Comparison of ENCODE assay signal across 22 mouse cellular contexts in the genomic region with DNA sequence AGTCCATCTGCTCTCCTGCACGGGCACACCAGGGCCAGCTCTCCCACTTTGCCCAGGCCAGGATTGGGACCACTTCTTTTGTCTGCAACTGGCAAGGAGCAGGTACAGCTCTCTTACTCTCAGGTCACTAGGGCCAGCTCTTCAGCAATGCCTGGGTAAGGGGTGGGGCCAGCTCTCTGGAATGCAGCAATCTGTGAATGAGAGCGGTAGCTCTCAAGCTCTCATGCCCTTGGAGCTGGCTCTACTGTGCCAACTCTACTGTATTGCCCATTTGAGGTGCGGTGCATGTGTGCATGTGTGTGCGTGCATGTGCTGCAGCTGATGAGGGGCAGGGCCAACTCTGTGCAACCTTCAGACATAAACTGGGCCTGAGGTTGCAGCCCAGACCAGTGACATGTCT. TPM values are rescaled to one million over a fixed set of nuclear protein-coding genes. Genes with fewer than 3 reads are reported as not detected.
DNase-seq lines count a peak whose midpoint lies in the region; ATAC-seq lines count a peak whose summit lies in the region.
"Had no signal": no experiment of that assay in that cellular context is flagged by ENCODE, and none has a peak within 500 bp of the region (broad histone marks: within the 10 kb centered on the region; RNA-seq: fewer than 3 reads in every experiment).

No protein-coding gene starts in this region.

- H3K27ac ChIP-seq in heart, embryonic 14.5 days (replicated peaks in 1 of 2; ENCODE audit: control insufficient read depth in 1 of 2, insufficient read depth in 1 of 2, low read depth in 2 of 2, low read length in 2 of 2) = no peak overlapping the region
- H3K27ac ChIP-seq: embryonic facial prominence, embryonic 15.5 days; heart, embryonic 15.5 days; liver, embryonic 14.5 days had no signal

- peaks cover 0 to 2% of the 10 kb centered on the region in 2 experiments; a peak in 2 of 4 replicates for H3K4me1 ChIP-seq in heart, embryonic 14.5 days (ENCODE audit: control insufficient read depth in 2 of 2, insufficient read depth in 2 of 2, low read length in 2 of 2)
- no peaks in the 10 kb centered on the region for H3K4me1 ChIP-seq in megakaryocyte, embryonic 14.5 days
- H3K4me1 ChIP-seq: embryonic facial prominence, embryonic 15.5 days; heart, embryonic 15.5 days had no signal

- no peak overlapping the region for H3K9ac ChIP-seq in heart, embryonic 14.5 days (ENCODE audit: low read length)
- H3K9ac ChIP-seq: embryonic facial prominence, embryonic 15.5 days; heart, embryonic 15.5 days; liver, embryonic 14.5 days had no signal

- no peak for DNase-seq in heart, adult 8-10 months (ENCODE audit: low spot score)
- peak; percentile 66 for DNase-seq in lung, postnatal 25 days (ENCODE audit: low spot score)
- DNase-seq in layer of hippocampus, adult 18-20 months (ENCODE audit: low spot score in 2 of 2) = no peak
- no peak for DNase-seq in gastrocnemius, adult 18-20 months (ENCODE audit: low spot score)
- no peak for DNase-seq in cerebellum, adult 9-11 months
- DNase-seq: adrenal gland, postnatal 10 days; cerebellum, adult 18-20 months; cerebellum, postnatal 36 days; embryo, embryonic 11 days; gastrocnemius, postnatal 10 days; kidney, adult 2 months; kidney, postnatal 14 days; layer of hippocampus, postnatal 36 days; midbrain, embryonic 14.5 days; right cerebral cortex, postnatal 14 days had no signal

- no peaks in the 10 kb centered on the region for H3K36me3 ChIP-seq in heart, embryonic 14.5 days (ENCODE audit: control insufficient read depth, insufficient read depth, low read length)
- H3K36me3 ChIP-seq in megakaryocyte, embryonic 14.5 days (replicated peaks; ENCODE audit: low read length) = no peaks in the 10 kb centered on the region
- H3K36me3 ChIP-seq: embryonic facial prominence, embryonic 15.5 days; heart, embryonic 15.5 days had no signal

- H3K9me3 ChIP-seq in heart, embryonic 14.5 days (ENCODE audit: control insufficient read depth, low read length) = no peaks in the 10 kb centered on the region
- H3K9me3 ChIP-seq in megakaryocyte, embryonic 14.5 days = peaks cover 4% of the 10 kb centered on the region; the same call in 1 of the 2 replicates
- H3K9me3 ChIP-seq: embryonic facial prominence, embryonic 15.5 days; heart, embryonic 15.5 days had no signal

- no peak overlapping the region for H3K4me3 ChIP-seq in heart, embryonic 14.5 days (ENCODE audit: control insufficient read depth in 1 of 2, insufficient read depth in 1 of 2, low read depth in 1 of 2, low read length in 2 of 2)
- peak overlapping the region; percentile 42 for H3K4me3 ChIP-seq in megakaryocyte, embryonic 14.5 days (replicated peaks)
- H3K4me3 ChIP-seq: embryonic facial prominence, embryonic 15.5 days; heart, embryonic 15.5 days had no signal

- WGBS in heart, embryonic 14.5 days = 65% methylated on average over 4 of the region's 4 CpGs

- no peak overlapping the region for H3K4me2 ChIP-seq in heart, embryonic 14.5 days (ENCODE audit: low read length)
- H3K4me2 ChIP-seq: embryonic facial prominence, embryonic 15.5 days; heart, embryonic 15.5 days had no signal

- H3K27me3 ChIP-seq in heart, embryonic 14.5 days (ENCODE audit: control insufficient read depth, insufficient read depth, low read length) = no peaks in the 10 kb centered on the region
- H3K27me3 ChIP-seq in megakaryocyte, embryonic 14.5 days (replicated peaks) = peaks cover 4% of the 10 kb centered on the region
- H3K27me3 ChIP-seq: embryonic facial prominence, embryonic 15.5 days; heart, embryonic 15.5 days had no signal

- ATAC-seq in heart, embryonic 14.5 days (ENCODE audit: insufficient number of reproducible peaks, insufficient read depth, low FRiP score, low read depth) = 0 out of 2 replicates have a peak, but pooled peaks have one; percentile 43
- no peak for ATAC-seq in megakaryocyte, adult 5-6 weeks (ENCODE audit: poor library complexity, severe bottlenecking)
- ATAC-seq: forebrain, embryonic 14.5 days had no signal

RNA-seq across cellular contexts. Expression of a gene that starts 11.0 kb away (rescaled TPM):
- polyA plus RNA-seq in heart, embryonic 14.5 days (2014; fragmentation: Nextera tagmentation; extraction: Ambion mirVana) = 3.3 and 3.8 TPM in 2 replicates
- 1 to 10 TPM; 1.2 to 1.8 (median 1.5) TPM for total RNA-seq in heart, adult 8-10 months (2022)
- 0.20 and 1.4 TPM in 2 replicates for polyA plus RNA-seq in megakaryocyte, embryonic 14.5 days (2012; ENCODE audit: insufficient read depth, low replicate concordance)
- total RNA-seq in megakaryocyte, adult 5-6 weeks (2015) = 0.71 and 1.7 TPM in 2 replicates
- 0.84 and 1.1 TPM in 2 replicates for total RNA-seq in megakaryocyte, adult 5-6 weeks (2017)
- total RNA-seq in layer of hippocampus, adult 18-20 months (2021) = 100 to 1,000 TPM; 151 to 161 TPM
- total RNA-seq in gastrocnemius, adult 18-20 months (2021) = under 1 TPM; 0.73 to 0.76 TPM

RNA-seq across cellular contexts. Expression of a gene that starts 59.2 kb away (rescaled TPM):
- 85.2 and 86.9 TPM in 2 replicates for polyA plus RNA-seq in heart, embryonic 14.5 days (2014; fragmentation: Nextera tagmentation; extraction: Ambion mirVana)
- 1 to 10 TPM; 3.2 to 4.3 (median 3.9) TPM for total RNA-seq in heart, adult 8-10 months (2022)
- 16.5 and 21.6 TPM in 2 replicates for polyA plus RNA-seq in megakaryocyte, embryonic 14.5 days (2012; ENCODE audit: insufficient read depth, low replicate concordance)
- total RNA-seq in megakaryocyte, adult 5-6 weeks (2015) = 317 and 364 TPM in 2 replicates
- 152 and 156 TPM in 2 replicates for total RNA-seq in megakaryocyte, adult 5-6 weeks (2017)
- 1 to 10 TPM; 3.8 to 4.2 TPM for total RNA-seq in layer of hippocampus, adult 18-20 months (2021)
- total RNA-seq in gastrocnemius, adult 18-20 months (2021) = 1 to 10 TPM; 2.6 to 2.7 TPM

Comparison
In these comparisons a context has a peak if more than half of its experiments do, and no peak if none do; other contexts are left out.
1. RNA of a gene that starts 11.0 kb away (total RNA-seq): 151 to 161 TPM in layer of hippocampus, adult 18-20 months; 1.2 to 1.8 TPM in heart, adult 8-10 months, 0.71 to 1.7 TPM in megakaryocyte, adult 5-6 weeks and 0.73 to 0.76 TPM in gastrocnemius, adult 18-20 months; every median in the first group is over 10 times any median in the second.
2. RNA of a gene that starts 59.2 kb away (total RNA-seq): 152 to 364 TPM in megakaryocyte, adult 5-6 weeks; 3.8 to 4.2 TPM in layer of hippocampus, adult 18-20 months, 3.2 to 4.3 TPM in heart, adult 8-10 months and 2.6 to 2.7 TPM in gastrocnemius, adult 18-20 months; every median in the first group is over 10 times any median in the second.